Mouse (Mus musculus) spleen, adult 2 months (tissue): ENCODE data around the gene Trank1.

ENCODE experiments used
- CTCF ChIP-seq: fragments of 200-500 bp; IDR thresholded peaks from 2 replicates; pipeline ENCODE4 v1.5.1; 2011; ENCODE audit warnings: mild to moderate bottlenecking, inconsistent platforms; ENCODE audit not compliant: insufficient read depth, insufficient read length, insufficient replicate concordance; ENCODE audit errors: extremely low read depth
- POLR2A ChIP-seq: fragments of 200-500 bp; IDR thresholded peaks from 2 replicates; pipeline ENCODE4 v1.6.1; 2011; ENCODE audit warnings: low read depth, low read length, inconsistent platforms

DNA sequence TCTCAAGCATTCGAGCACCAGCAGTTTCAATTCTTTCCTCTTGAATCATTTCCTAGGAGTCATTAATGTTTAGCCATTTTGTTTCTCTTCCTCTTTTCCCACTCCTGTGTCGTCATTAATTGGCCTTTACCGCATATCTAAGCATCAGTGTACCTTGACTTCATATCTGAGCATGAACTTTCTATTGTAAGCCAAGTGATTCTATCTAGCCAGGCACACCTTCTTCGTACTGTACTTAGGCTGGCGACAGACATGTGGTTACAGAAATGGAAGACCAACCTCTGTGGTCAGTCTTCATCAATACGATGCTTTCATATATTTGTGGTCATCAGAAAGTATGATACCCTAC, 93.5 kb downstream of the Trank1 start:
- TF ChIP-seq CTCF (no peak), POLR2A (no peak)
